Mouse (Mus musculus): ENCODE measurements around the gene Fam20c. TPM values are rescaled to one million over a fixed set of nuclear protein-coding genes. Genes with fewer than 3 reads are reported as not detected.

Gene Fam20c
- polyA plus RNA-seq, 1 experiment from 2014 or later: 6.4 TPM

- no peak for ATAC-seq (ENCODE audit: insufficient number of reproducible peaks, low FRiP score, low TSS enrichment, low read depth)
- H3K27ac ChIP-seq: no peak overlapping the region
- no peak overlapping the region for H3K4me2 ChIP-seq
- no peak overlapping the region for H3K4me3 ChIP-seq
- H3K4me1 ChIP-seq: peaks cover 10% of the 10 kb centered on the region; the same call in 1 of the 2 replicates
- H3K27me3 ChIP-seq: no peaks in the 10 kb centered on the region
- H3K9me3 ChIP-seq: no peaks in the 10 kb centered on the region
- no peaks in the 10 kb centered on the region for H3K36me3 ChIP-seq
- WGBS: 78% methylated on average over 1 of the region's 1 CpGs
- no peak overlapping the region for H3K9ac ChIP-seq
These were observed 28.4 kb downstream of the Fam20c start for GRCm38 (mm10) chr5:138782697-138783096.

- no peak overlapping the region for H3K27ac ChIP-seq
- WGBS: 68% methylated on average over 8 of the region's 8 CpGs
These were observed 28.9 kb downstream of the Fam20c start for GRCm38 (mm10) chr5:138783181-138783580.

GRCm38 (mm10) chr5:138785986-138786515, 31.7 kb downstream of the Fam20c start:
- H3K9ac ChIP-seq: no peak overlapping the region
- 72% methylated on average over 3 of the region's 3 CpGs for WGBS
- no peak for ATAC-seq (ENCODE audit: insufficient number of reproducible peaks, low FRiP score, low TSS enrichment, low read depth)
- no peaks in the 10 kb centered on the region for H3K27me3 ChIP-seq
- H3K9me3 ChIP-seq: no peaks in the 10 kb centered on the region
- H3K4me2 ChIP-seq: no peak overlapping the region
- H3K4me1 ChIP-seq: 0 out of 2 replicates have a peak, but pooled peaks cover 8% of the 10 kb centered on the region
- H3K36me3 ChIP-seq: no peaks in the 10 kb centered on the region
- no peak overlapping the region for H3K4me3 ChIP-seq
- H3K27ac ChIP-seq: no peak overlapping the region

More at GRCm38 (mm10) chr5:138783181-138783580, 28.9 kb downstream of the Fam20c start:
- Histone ChIP-seq H3K27me3 (no peaks in the 10 kb centered on the region), H3K9ac (no peak overlapping the region), H3K36me3 (no peaks in the 10 kb centered on the region), H3K4me1 (peaks cover 11% of the 10 kb centered on the region; the same call in 1 of the 2 replicates), H3K4me3 (no peak overlapping the region), H3K4me2 (no peak overlapping the region), H3K9me3 (no peaks in the 10 kb centered on the region)
- ATAC-seq (ENCODE audit: insufficient number of reproducible peaks, low FRiP score, low TSS enrichment, low read depth): no peak

GRCm38 (mm10) chr5:138787648-138788047, 33.3 kb downstream of the Fam20c start:
- H3K4me1 ChIP-seq: 0 out of 2 replicates have a peak, but pooled peaks cover 8% of the 10 kb centered on the region
- 88% methylated on average over 7 of the region's 7 CpGs for WGBS

GRCm38 (mm10) chr5:138788481-138789211, 34.3 kb downstream of the Fam20c start:
- H3K36me3 ChIP-seq: no peaks in the 10 kb centered on the region
- no peak for ATAC-seq (ENCODE audit: insufficient number of reproducible peaks, low FRiP score, low TSS enrichment, low read depth)
- 40% methylated on average over 11 of the region's 11 CpGs for WGBS

More at GRCm38 (mm10) chr5:138787648-138788047, 33.3 kb downstream of the Fam20c start:
- ATAC-seq (ENCODE audit: insufficient number of reproducible peaks, low FRiP score, low TSS enrichment, low read depth): no peak
- no peaks in the 10 kb centered on the region for H3K36me3 ChIP-seq
- H3K4me3 ChIP-seq: no peak overlapping the region
- no peak overlapping the region for H3K9ac ChIP-seq
- no peaks in the 10 kb centered on the region for H3K9me3 ChIP-seq
- H3K27ac ChIP-seq: no peak overlapping the region
- no peaks in the 10 kb centered on the region for H3K27me3 ChIP-seq
- H3K4me2 ChIP-seq: no peak overlapping the region

GRCm38 (mm10) chr5:138790954-138791480, 36.7 kb downstream of the Fam20c start:
- Histone ChIP-seq H3K27ac (no peak overlapping the region), H3K4me2 (no peak overlapping the region), H3K4me3 (no peak overlapping the region), H3K36me3 (no peaks in the 10 kb centered on the region), H3K9me3 (no peaks in the 10 kb centered on the region), H3K4me1 (0 out of 2 replicates have a peak, but pooled peaks cover 3% of the 10 kb centered on the region), H3K9ac (no peak overlapping the region), H3K27me3 (no peaks in the 10 kb centered on the region)
- WGBS: 88% methylated on average over 11 of the region's 11 CpGs
- no peak for ATAC-seq (ENCODE audit: insufficient number of reproducible peaks, low FRiP score, low TSS enrichment, low read depth)

More at GRCm38 (mm10) chr5:138788481-138789211, 34.3 kb downstream of the Fam20c start:
- Histone ChIP-seq H3K27me3 (no peaks in the 10 kb centered on the region), H3K4me1 (0 out of 2 replicates have a peak, but pooled peaks cover 6% of the 10 kb centered on the region), H3K9ac (no peak overlapping the region), H3K4me3 (no peak overlapping the region), H3K4me2 (no peak overlapping the region), H3K27ac (no peak overlapping the region), H3K9me3 (no peaks in the 10 kb centered on the region)

- Histone ChIP-seq H3K27ac (0 out of 2 replicates have a peak overlapping the region, but pooled peaks have one; percentile 17), H3K4me1 (peaks cover 19% of the 10 kb centered on the region), H3K9ac (no peak overlapping the region), H3K4me3 (no peak overlapping the region), H3K36me3 (no peaks in the 10 kb centered on the region), H3K9me3 (no peaks in the 10 kb centered on the region), H3K4me2 (no peak overlapping the region), H3K27me3 (no peaks in the 10 kb centered on the region)
- 35% methylated on average over 7 of the region's 7 CpGs for WGBS
- ATAC-seq (ENCODE audit: insufficient number of reproducible peaks, low FRiP score, low TSS enrichment, low read depth): no peak
These were observed 47.3 kb downstream of the Fam20c start for GRCm38 (mm10) chr5:138801588-138802116.

GRCm38 (mm10) chr5:138804286-138804685, 50.0 kb downstream of the Fam20c start:
- 88% methylated on average over 5 of the region's 5 CpGs for WGBS
- Histone ChIP-seq H3K27ac (no peak overlapping the region), H3K4me2 (no peak overlapping the region), H3K36me3 (no peaks in the 10 kb centered on the region), H3K4me1 (peaks cover 19% of the 10 kb centered on the region), H3K9ac (no peak overlapping the region), H3K9me3 (no peaks in the 10 kb centered on the region), H3K4me3 (no peak overlapping the region), H3K27me3 (no peaks in the 10 kb centered on the region)
- no peak for ATAC-seq (ENCODE audit: insufficient number of reproducible peaks, low FRiP score, low TSS enrichment, low read depth)

GRCm38 (mm10) chr5:138809767-138810166, 55.5 kb downstream of the Fam20c start:
- no peaks in the 10 kb centered on the region for H3K4me1 ChIP-seq
- no peak overlapping the region for H3K27ac ChIP-seq
- no peaks in the 10 kb centered on the region for H3K27me3 ChIP-seq
- H3K4me3 ChIP-seq: no peak overlapping the region
- no peak overlapping the region for H3K9ac ChIP-seq
- no peak for ATAC-seq (ENCODE audit: insufficient number of reproducible peaks, low FRiP score, low TSS enrichment, low read depth)
- H3K36me3 ChIP-seq: peaks cover 4% of the 10 kb centered on the region; the same call in 1 of the 2 replicates
- WGBS: 88% methylated on average over 6 of the region's 6 CpGs
- H3K9me3 ChIP-seq: no peaks in the 10 kb centered on the region
- H3K4me2 ChIP-seq: no peak overlapping the region

GRCm38 (mm10) chr5:138819780-138820179, 65.5 kb downstream of the Fam20c start, which contains the start of gene Gm5294:
Gm5294 (plus strand) TSS chr5:138820080.
- WGBS: 8% methylated on average over 21 of the region's 21 CpGs
- Histone ChIP-seq H3K4me1 (peaks cover 19% of the 10 kb centered on the region), H3K9ac (no peak within 1 kb of the TSS), H3K4me2 (peak within 1 kb of the TSS; percentile 50), H3K9me3 (no peaks in the 10 kb centered on the region), H3K27me3 (peaks cover 64% of the 10 kb centered on the region), H3K27ac (no peak within 1 kb of the TSS), H3K4me3 (peak within 1 kb of the TSS; percentile 32), H3K36me3 (no peaks in the 10 kb centered on the region)
- no peak for ATAC-seq (ENCODE audit: insufficient number of reproducible peaks, low FRiP score, low TSS enrichment, low read depth)

- Histone ChIP-seq H3K9ac (no peak overlapping the region), H3K36me3 (no peaks in the 10 kb centered on the region), H3K4me2 (peak overlapping the region; percentile 50), H3K9me3 (no peaks in the 10 kb centered on the region), H3K27me3 (peaks cover 65% of the 10 kb centered on the region), H3K4me1 (peaks cover 19% of the 10 kb centered on the region), H3K27ac (no peak overlapping the region), H3K4me3 (peak overlapping the region; percentile 32)
- no peak for ATAC-seq (ENCODE audit: insufficient number of reproducible peaks, low FRiP score, low TSS enrichment, low read depth)
- 3% methylated on average over 39 of the region's 39 CpGs for whole genome bisulfite sequencing
These were observed 66.5 kb downstream of the Fam20c start for GRCm38 (mm10) chr5:138820717-138821332.

All from limb, embryonic 15.5 days (tissue).